Mouse (Mus musculus): ENCODE data around the gene Lrrc7. TPM values are rescaled to one million over a fixed set of nuclear protein-coding genes. Genes with fewer than 3 reads are reported as not detected.

Lrrc7 gene
- total and polyA plus RNA-seq, 3 experiments = 0.07 TPM; not detected in 2

DNA sequence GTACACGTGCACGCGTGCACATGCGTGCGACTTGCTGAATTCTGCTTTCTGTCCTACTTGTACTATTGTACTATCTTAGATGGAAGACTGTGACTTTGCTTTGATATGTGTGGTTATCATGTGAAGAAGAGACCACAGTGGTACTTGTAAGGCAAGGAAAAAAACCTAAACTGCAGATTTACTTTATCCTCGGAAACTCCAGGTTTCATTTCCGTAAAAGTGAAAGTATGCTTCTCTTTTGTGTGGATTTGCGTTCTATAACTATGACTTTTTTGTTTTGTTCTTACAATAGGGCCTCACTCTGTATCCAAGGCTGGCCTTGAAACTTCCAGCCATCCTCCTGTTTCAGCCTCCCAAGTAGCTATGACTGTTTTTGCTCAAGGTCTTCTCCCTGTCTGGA, 392.8 kb downstream of the Lrrc7 start:
- H3K36me3 ChIP-seq (replicated peaks in 1 of 2; ENCODE audit: control insufficient read depth in 1 of 2, insufficient read depth in 1 of 2, low read length in 1 of 2) = no peaks in the 10 kb centered on the region
- no peaks in the 10 kb centered on the region for H3K9me3 ChIP-seq (replicated peaks; ENCODE audit: low read length)
- H3K4me2 ChIP-seq (ENCODE audit: insufficient read depth, low read depth, poor library complexity, severe bottlenecking) = no peak overlapping the region
- in situ Hi-C loops (cut with MboI; ENCODE audit: low pct_ligation_motif_present, low pct_unique_long_range_greater_than_20kb, low sequenced_read_pairs) = no loop called here
- H3K27me3 ChIP-seq (replicated peaks) = no peaks in the 10 kb centered on the region
- dilution Hi-C loops (cut with MboI; ENCODE audit: extremely low pct_ligation_motif_present, extremely low pct_unique_long_range_greater_than_20kb, low sequenced_read_pairs) = no loop called here
- no peak for DNase-seq (ENCODE audit: extremely low read depth)
- no peak overlapping the region for H3K27ac ChIP-seq (ENCODE audit: insufficient read depth, low read depth)
- H3K4me3 ChIP-seq (replicated peaks in 1 of 3; ENCODE audit: low read depth in 2 of 3, low read length in 2 of 3, poor library complexity in 1 of 3) = no peak overlapping the region
- H3K79me2 ChIP-seq (replicated peaks; ENCODE audit: control insufficient read depth, extremely low read depth, insufficient read depth, poor library complexity, severe bottlenecking) = no peaks in the 10 kb centered on the region
- no peak for TF ChIP-seq UBTF (IDR thresholded peaks at IDR 0.05; ENCODE audit: low read depth, low read length)
- TF ChIP-seq CTCF (conservative IDR thresholded peaks at IDR 0.05 in 1 of 2, IDR thresholded peaks at IDR 0.05 in 1 of 2; ENCODE audit: low read depth in 2 of 2, low read length in 2 of 2) = no peak
- TF ChIP-seq MAX (IDR thresholded peaks at IDR 0.05; ENCODE audit: low read length) = no peak
- no peak for TF ChIP-seq NRF1 (IDR thresholded peaks at IDR 0.05; ENCODE audit: low read depth, low read length)
- no peak for TF ChIP-seq JUND (conservative IDR thresholded peaks at IDR 0.05; ENCODE audit: low read depth, low read length)
- no peak for TF ChIP-seq RCOR1 (conservative IDR thresholded peaks at IDR 0.05; ENCODE audit: low read depth, low read length)
- TF ChIP-seq TBP (conservative IDR thresholded peaks at IDR 0.05; ENCODE audit: low read depth, low read length) = no peak
- TF ChIP-seq ELF1 (IDR thresholded peaks at IDR 0.05; ENCODE audit: low read depth, low read length) = no peak
- no peak for TF ChIP-seq MAZ (IDR thresholded peaks at IDR 0.05; ENCODE audit: low read depth, low read length)
- no peak for TF ChIP-seq SIN3A (IDR thresholded peaks at IDR 0.05; ENCODE audit: low read length)
- no peak for TF ChIP-seq JUN (IDR thresholded peaks at IDR 0.05; ENCODE audit: insufficient read depth, low read depth, low read length)
- no peak for TF ChIP-seq ETS1 (conservative IDR thresholded peaks at IDR 0.05; ENCODE audit: low read depth, low read length)
- TF ChIP-seq POLR2A (IDR thresholded peaks at IDR 0.05; ENCODE audit: low read depth, low read length) = no peak
- TF ChIP-seq SMC3 (IDR thresholded peaks at IDR 0.05; ENCODE audit: low read depth, low read length) = no peak
- TF ChIP-seq HCFC1 (IDR thresholded peaks at IDR 0.05; ENCODE audit: low read depth, low read length) = no peak
- peak; percentile 60 for TF ChIP-seq IRF4 (IDR thresholded peaks at IDR 0.05; ENCODE audit: low read depth, low read length)
- no peak for TF ChIP-seq PAX5 (IDR thresholded peaks at IDR 0.05; ENCODE audit: low read length)
- no peak for TF ChIP-seq ZC3H11A (IDR thresholded peaks at IDR 0.05; ENCODE audit: low read depth, low read length)
- TF ChIP-seq EP300 (IDR thresholded peaks at IDR 0.05; ENCODE audit: low read length) = peak; percentile 77
- no peak for TF ChIP-seq MXI1 (IDR thresholded peaks at IDR 0.05; ENCODE audit: low read depth, low read length)
- no peak for TF ChIP-seq CHD2 (IDR thresholded peaks at IDR 0.05; ENCODE audit: low read length)
- TF ChIP-seq CHD1 (IDR thresholded peaks at IDR 0.05; ENCODE audit: low read depth, low read length) = no peak
- TF ChIP-seq GABPA (IDR thresholded peaks at IDR 0.05; ENCODE audit: insufficient replicate concordance, low read depth, low read length) = no peak
- TF ChIP-seq E2F4 (IDR thresholded peaks at IDR 0.05; ENCODE audit: insufficient replicate concordance, low read depth, low read length) = no peak
- TF ChIP-seq POLR2AphosphoS2 (IDR thresholded peaks at IDR 0.05; ENCODE audit: low read depth, low read length) = no peak
- TF ChIP-seq USF1 (IDR thresholded peaks at IDR 0.05; ENCODE audit: low read depth, low read length) = no peak
- TF ChIP-seq MAFK (IDR thresholded peaks at IDR 0.05; ENCODE audit: insufficient replicate concordance, low read length) = 0 out of 2 replicates have a peak, but pooled peaks have one; percentile 16
- TF ChIP-seq TCF12 (IDR thresholded peaks at IDR 0.05; ENCODE audit: low read depth, low read length) = no peak
- TF ChIP-seq MYC (IDR thresholded peaks at IDR 0.05; ENCODE audit: low read depth, low read length) = no peak
- TF ChIP-seq BHLHE40 (IDR thresholded peaks at IDR 0.05; ENCODE audit: low read depth, low read length) = peak; percentile 35; the same call in 1 of the 2 replicates
- no peak for TF ChIP-seq USF2 (conservative IDR thresholded peaks at IDR 0.05; ENCODE audit: low read depth, low read length)
- TF ChIP-seq KAT2A (IDR thresholded peaks at IDR 0.05; ENCODE audit: insufficient replicate concordance, low read length) = no peak
- TF ChIP-seq MEF2A (IDR thresholded peaks at IDR 0.05; ENCODE audit: borderline replicate concordance, low read depth, low read length) = 0 out of 2 replicates have a peak, but pooled peaks have one; percentile 29
- no peak for TF ChIP-seq RAD21 (IDR thresholded peaks at IDR 0.05; ENCODE audit: low read depth, low read length)
- TF ChIP-seq ZKSCAN1 (IDR thresholded peaks at IDR 0.05; ENCODE audit: borderline replicate concordance, low read depth, low read length) = no peak
- no peak for TF ChIP-seq ZNF384 (IDR thresholded peaks at IDR 0.05; ENCODE audit: low read depth, low read length)
- no peak for TF ChIP-seq ZMIZ1 (IDR thresholded peaks at IDR 0.05; ENCODE audit: low read depth, low read length)
- TF ChIP-seq NELFE (IDR thresholded peaks at IDR 0.05; ENCODE audit: low read depth, low read length) = no peak
- H3K9ac ChIP-seq (ENCODE audit: insufficient read depth, low read depth) = no peak overlapping the region
- peaks cover 2% of the 10 kb centered on the region in 2 experiments; a peak in 1 of 4 replicates for H3K4me1 ChIP-seq (ENCODE audit: control insufficient read depth in 1 of 2, insufficient read depth in 2 of 2)

Measured in CH12.LX (cell line).